Mouse (Mus musculus) cerebellum, adult 2 months (tissue): ENCODE measurements at regions not wholly inside any gene's neighbourhood (a gene's known extent, or its start where the extent isn't known, plus 50 kb on each side); places are given as distances from the start of the nearest gene placed in this dataset.

Source experiments
- CTCF ChIP-seq: fragments of 200-500 bp; IDR thresholded peaks from 2 replicates; pipeline ENCODE4 v1.5.1; 2011; ENCODE audit warnings: low read depth, mild to moderate bottlenecking, control low read depth, low read length, moderate library complexity, borderline replicate concordance; ENCODE audit not compliant: insufficient read depth
- POLR2A ChIP-seq: fragments of 200-500 bp; IDR thresholded peaks from 2 replicates; pipeline ENCODE4 v1.6.1; 2011; ENCODE audit warnings: low read length, control low read depth, borderline replicate concordance; ENCODE audit not compliant: insufficient read depth

- no peak for TF ChIP-seq POLR2A
- TF ChIP-seq CTCF: no peak
Measured at GRCm38 (mm10) chr10:16742246-16742645, 980.8 kb upstream of the Cited2 start.
